Mouse (Mus musculus) CH12.LX (cell line): ENCODE results near the gene Acsl3.

Source experiments
- CTCF ChIP-seq, 2 experiments: IDR thresholded peaks in 1 of 2; conservative IDR thresholded peaks in 1 of 2; 2 replicates each; pipeline ENCODE4 v1.5.1; 2011 to 2012; ENCODE audit warnings: low read depth in 2 of 2, low read length in 2 of 2, improper control_type of control experiment in 1 of 2, inconsistent platforms in 1 of 2, mild to moderate bottlenecking in 1 of 2, moderate library complexity in 1 of 2
- E2F4 ChIP-seq: IDR thresholded peaks from 2 replicates; pipeline ENCODE4 v1.6.1; 2011; ENCODE audit warnings: low read depth, low read length, improper control_type of control experiment; ENCODE audit not compliant: insufficient replicate concordance
- EP300 ChIP-seq: IDR thresholded peaks from 2 replicates; pipeline ENCODE4 v1.6.1; 2011; ENCODE audit warnings: low read length, improper control_type of control experiment
- MAX ChIP-seq: IDR thresholded peaks from 2 replicates; pipeline ENCODE4 v1.6.1; 2011; ENCODE audit warnings: low read length, improper control_type of control experiment
- MEF2A ChIP-seq: IDR thresholded peaks from 2 replicates; pipeline ENCODE4 v1.6.1; 2014; ENCODE audit warnings: low read depth, mild to moderate bottlenecking, inconsistent platforms, low read length, improper control_type of control experiment, borderline replicate concordance
- POLR2A ChIP-seq: IDR thresholded peaks from 2 replicates; pipeline ENCODE4 v1.6.1; 2011; ENCODE audit warnings: low read depth, mild to moderate bottlenecking, improper control_type of control experiment, low read length
- RCOR1 ChIP-seq: conservative IDR thresholded peaks from 2 replicates; pipeline ENCODE4 v1.6.1; 2012; ENCODE audit warnings: low read depth, mild to moderate bottlenecking, inconsistent platforms, low read length, improper control_type of control experiment
- SMC3 ChIP-seq: IDR thresholded peaks from 2 replicates; pipeline ENCODE4 v1.6.1; 2011; ENCODE audit warnings: low read depth, low read length, improper control_type of control experiment
- TCF12 ChIP-seq: IDR thresholded peaks from 2 replicates; pipeline ENCODE4 v1.6.1; 2014; ENCODE audit warnings: low read depth, mild to moderate bottlenecking, inconsistent platforms, low read length, improper control_type of control experiment
- UBTF ChIP-seq: IDR thresholded peaks from 2 replicates; pipeline ENCODE4 v1.6.1; 2012; ENCODE audit warnings: low read depth, mild to moderate bottlenecking, inconsistent platforms, low read length, improper control_type of control experiment, moderate library complexity
- USF1 ChIP-seq: IDR thresholded peaks from 2 replicates; pipeline ENCODE4 v1.6.1; 2014; ENCODE audit warnings: low read depth, mild to moderate bottlenecking, inconsistent platforms, low read length, improper control_type of control experiment

GRCm38 (mm10) chr1:78743318-78743717 lies 85.7 kb downstream of the Acsl3 start:
- TF ChIP-seq TCF12 (no peak), EP300 (no peak), E2F4 (no peak), POLR2A (no peak), UBTF (no peak), CTCF (conservative IDR thresholded peaks at IDR 0.05 in 1 of 2, IDR thresholded peaks at IDR 0.05 in 1 of 2; ENCODE audit: low read depth in 2 of 2, low read length in 2 of 2) (no peak), SMC3 (no peak), MAX (no peak), USF1 (no peak), RCOR1 (no peak), MEF2A (no peak)
